Mouse (Mus musculus) liver, adult 2 months (tissue): ENCODE measurements at regions not wholly inside any gene's neighbourhood (a gene's known extent, or its start where the extent isn't known, plus 50 kb on each side); places are given as distances from the start of the nearest gene placed in this dataset.

Source experiments
- CTCF ChIP-seq: fragments of 200-500 bp; IDR thresholded peaks from 2 replicates; pipeline ENCODE4 v1.5.1; 2011; ENCODE audit warnings: low read depth, low read length, control low read depth
- POLR2A ChIP-seq: fragments of 200-500 bp; IDR thresholded peaks from 2 replicates; pipeline ENCODE4 v1.6.1; 2011; ENCODE audit warnings: low read length, control low read depth; ENCODE audit not compliant: insufficient read depth; ENCODE audit errors: extremely low read depth

- TF ChIP-seq CTCF = no peak
- TF ChIP-seq POLR2A = no peak
These were observed 120.4 kb downstream of the Pcdh18 start for GRCm38 (mm10) chr3:49636676-49637075.
